Mouse (Mus musculus) kidney, postnatal 4 days (tissue): ENCODE results near the gene Hyal2.
"Not testable (repeated sequence)": the region's sequence is repeated elsewhere in the genome, so short reads cannot be mapped to it uniquely, and the experiment has no call there.

Experiments
- DNase-seq, 2 experiments: peaks; one replicate each; pipeline ENCODE4 v3.0.0; 2021; ENCODE audit warnings: mixed read lengths in 2 of 2

Gene Hyal2

GRCm38 (mm10) chr9:107570016-107570415, 2.3 kb downstream of the Hyal2 start:
- peak in 1 of 2 experiments; percentile 42 for DNase-seq

- DNase-seq: no peak
Observed at GRCm38 (mm10) chr9:107570845-107571244, 3.1 kb downstream of the Hyal2 start.

- no peak for DNase-seq
Observed at GRCm38 (mm10) chr9:107571534-107572326, 4.0 kb downstream of the Hyal2 start.

GRCm38 (mm10) chr9:107572327-107572662, 4.5 kb downstream of the Hyal2 start:
- no peak for DNase-seq

- not testable (repeated sequence) for DNase-seq
Observed at GRCm38 (mm10) chr9:107573774-107574173, 6.0 kb downstream of the Hyal2 start.

GRCm38 (mm10) chr9:107575579-107576356, 8.0 kb downstream of the Hyal2 start:
- DNase-seq: no peak

- DNase-seq: peak; percentile 93 to 95
Observed at GRCm38 (mm10) chr9:107576357-107577107, 8.8 kb downstream of the Hyal2 start, which contains the start of gene Hyal1. TSS of gene Hyal1 (plus strand) at chr9:107576927.

- no peak for DNase-seq
Observed at GRCm38 (mm10) chr9:107577871-107578270, 10.1 kb downstream of the Hyal2 start.

- DNase-seq: no peak
Observed at GRCm38 (mm10) chr9:107578587-107578986, 10.8 kb downstream of the Hyal2 start, which contains the start of gene Naa80. TSS of gene Naa80 (plus strand) at chr9:107578887.

GRCm38 (mm10) chr9:107579023-107579900, 11.5 kb downstream of the Hyal2 start:
- no peak for DNase-seq

GRCm38 (mm10) chr9:107580501-107581317, 13.0 kb downstream of the Hyal2 start, which contains the start of gene Hyal3:
TSS of gene Hyal3 (plus strand) at chr9:107580818.
- DNase-seq: peak; percentile 89 to 94

- DNase-seq: no peak
Observed at GRCm38 (mm10) chr9:107581584-107581983, 13.8 kb downstream of the Hyal2 start.

- no peak for DNase-seq
Observed at GRCm38 (mm10) chr9:107582509-107583062, 14.8 kb downstream of the Hyal2 start.

- no peak for DNase-seq
Observed at GRCm38 (mm10) chr9:107583174-107583573, 15.4 kb downstream of the Hyal2 start.

- DNase-seq: no peak
Observed at GRCm38 (mm10) chr9:107586504-107586903, 18.8 kb downstream of the Hyal2 start.

- peak; percentile 97 to 98 for DNase-seq
Observed at GRCm38 (mm10) chr9:107586974-107587832, 19.5 kb downstream of the Hyal2 start, which contains the start of gene Ifrd2. TSS of gene Ifrd2 (plus strand) at chr9:107587642.

GRCm38 (mm10) chr9:107587833-107588639, 20.3 kb downstream of the Hyal2 start:
- DNase-seq: peak; percentile 60 to 76

GRCm38 (mm10) chr9:107590058-107590772, 22.5 kb downstream of the Hyal2 start:
- DNase-seq: peak in 1 of 2 experiments; percentile 49
